Comparison of ENCODE assay signal across 8 mouse cellular contexts in genomic region chrX:105765005-105765706, GRCm38 (mm10). TPM values are rescaled to one million over a fixed set of nuclear protein-coding genes. Genes with fewer than 3 reads are reported as not detected.
DNase-seq lines count a peak whose midpoint lies in the region; ATAC-seq and TF ChIP-seq lines count a peak whose summit lies in the region.

No protein-coding gene starts in this region.

- H3K4me3 ChIP-seq in kidney, embryonic 15.5 days (replicated peaks) = peak overlapping the region; percentile 45
- H3K4me3 ChIP-seq in embryonic facial prominence, embryonic 12.5 days = peak overlapping the region; percentile 38
- peak overlapping the region; percentile 33 for H3K4me3 ChIP-seq in hindbrain, embryonic 11.5 days (ENCODE audit: low read depth, low read length)
- peak overlapping the region; percentile 40; the same call in 1 of the 2 replicates for H3K4me3 ChIP-seq in liver, postnatal 0 days (ENCODE audit: low read depth, low read length)
- H3K4me3 ChIP-seq in stomach, postnatal 0 days (ENCODE audit: low read depth, low read length) = peak overlapping the region; percentile 45

- H3K9me3 ChIP-seq in kidney, embryonic 15.5 days (replicated peaks) = no peaks in the 10 kb centered on the region
- no peaks in the 10 kb centered on the region for H3K9me3 ChIP-seq in embryonic facial prominence, embryonic 12.5 days
- H3K9me3 ChIP-seq in hindbrain, embryonic 11.5 days (ENCODE audit: control insufficient read depth, low read length) = no peaks in the 10 kb centered on the region
- no peaks in the 10 kb centered on the region for H3K9me3 ChIP-seq in liver, postnatal 0 days (ENCODE audit: low read length)
- H3K9me3 ChIP-seq in stomach, postnatal 0 days (ENCODE audit: control insufficient read depth, low read length) = no peaks in the 10 kb centered on the region

- no peak for TF ChIP-seq EP300 in liver, postnatal 0 days (IDR thresholded peaks at IDR 0.05; ENCODE audit: low read depth)
- no peak for TF ChIP-seq EP300 in stomach, postnatal 0 days (optimal IDR thresholded peaks at IDR 0.05)

- DNase-seq in kidney, adult 11 months = no peak
- peak; percentile 27 for DNase-seq in hindbrain, embryonic 11.5 days (ENCODE audit: low spot score)
- DNase-seq in liver, postnatal 0 days = no peak
- peak; percentile 16 for DNase-seq in stomach, postnatal 0 days (ENCODE audit: low spot score)
- DNase-seq in layer of hippocampus, adult 8-10 months (ENCODE audit: low spot score in 2 of 2) = no peak
- DNase-seq in right cerebral cortex, postnatal 25 days = no peak

- H3K27ac ChIP-seq in kidney, embryonic 15.5 days = no peak overlapping the region
- H3K27ac ChIP-seq in embryonic facial prominence, embryonic 12.5 days = no peak overlapping the region
- no peak overlapping the region for H3K27ac ChIP-seq in hindbrain, embryonic 11.5 days (ENCODE audit: low read depth, low read length)
- no peak overlapping the region for H3K27ac ChIP-seq in liver, postnatal 0 days (ENCODE audit: low read depth)
- no peak overlapping the region for H3K27ac ChIP-seq in stomach, postnatal 0 days (replicated peaks)

- WGBS in kidney, embryonic 15.5 days = 22% methylated on average over 28 of the region's 36 CpGs
- 23% methylated on average over 35 of the region's 36 CpGs for WGBS in embryonic facial prominence, embryonic 12.5 days
- WGBS in hindbrain, embryonic 11.5 days = 16% methylated on average over 32 of the region's 36 CpGs
- 17% methylated on average over 22 of the region's 36 CpGs for WGBS in liver, postnatal 0 days (ENCODE audit: insufficient replicate concordance)
- 30% methylated on average over 27 of the region's 36 CpGs for WGBS in stomach, postnatal 0 days

- no peak overlapping the region for H3K9ac ChIP-seq in kidney, embryonic 15.5 days
- 0 out of 2 replicates have a peak overlapping the region, but pooled peaks have one; percentile 19 for H3K9ac ChIP-seq in embryonic facial prominence, embryonic 12.5 days
- H3K9ac ChIP-seq in hindbrain, embryonic 11.5 days (ENCODE audit: low read depth, low read length) = no peak overlapping the region
- no peak overlapping the region for H3K9ac ChIP-seq in liver, postnatal 0 days (replicated peaks)
- peak overlapping the region; percentile 47 for H3K9ac ChIP-seq in stomach, postnatal 0 days (ENCODE audit: low read length)

- peaks cover 18% of the 10 kb centered on the region; the same call in 1 of the 2 replicates for H3K4me1 ChIP-seq in kidney, embryonic 15.5 days
- no peaks in the 10 kb centered on the region for H3K4me1 ChIP-seq in embryonic facial prominence, embryonic 12.5 days
- H3K4me1 ChIP-seq in hindbrain, embryonic 11.5 days (replicated peaks; ENCODE audit: control insufficient read depth, insufficient read depth, low read length) = no peaks in the 10 kb centered on the region
- no peaks in the 10 kb centered on the region; the same call in 1 of the 2 replicates for H3K4me1 ChIP-seq in liver, postnatal 0 days (ENCODE audit: insufficient read depth)
- H3K4me1 ChIP-seq in stomach, postnatal 0 days (replicated peaks; ENCODE audit: control insufficient read depth, insufficient read depth) = no peaks in the 10 kb centered on the region

- no peak for TF ChIP-seq CTCF in liver, postnatal 0 days (IDR thresholded peaks at IDR 0.05; ENCODE audit: low read depth)
- TF ChIP-seq CTCF in stomach, postnatal 0 days (IDR thresholded peaks at IDR 0.05; ENCODE audit: low read depth) = no peak

- peak; percentile 40 for ATAC-seq in kidney, embryonic 15.5 days (replicated peaks; ENCODE audit: low FRiP score)
- ATAC-seq in embryonic facial prominence, embryonic 12.5 days (ENCODE audit: insufficient number of reproducible peaks, insufficient read depth, low FRiP score, low TSS enrichment) = no peak
- ATAC-seq in hindbrain, embryonic 11.5 days (ENCODE audit: low FRiP score) = peak; percentile 27; the same call in 1 of the 2 replicates
- ATAC-seq in liver, postnatal 0 days = no peak
- no peak for ATAC-seq in stomach, postnatal 0 days (ENCODE audit: low FRiP score, low TSS enrichment)

- H3K27me3 ChIP-seq in kidney, embryonic 15.5 days = peaks cover 72% of the 10 kb centered on the region
- H3K27me3 ChIP-seq in embryonic facial prominence, embryonic 12.5 days = peaks cover 46% of the 10 kb centered on the region
- H3K27me3 ChIP-seq in hindbrain, embryonic 11.5 days (ENCODE audit: control insufficient read depth, insufficient read depth, low read length) = peaks cover 40% of the 10 kb centered on the region
- H3K27me3 ChIP-seq in liver, postnatal 0 days (ENCODE audit: insufficient read depth, low read length) = peaks cover 36% of the 10 kb centered on the region
- H3K27me3 ChIP-seq in stomach, postnatal 0 days (ENCODE audit: control insufficient read depth, insufficient read depth, low read length) = no peaks in the 10 kb centered on the region

- H3K4me2 ChIP-seq in kidney, embryonic 15.5 days = peak overlapping the region; percentile 67
- H3K4me2 ChIP-seq in embryonic facial prominence, embryonic 12.5 days (replicated peaks) = peak overlapping the region; percentile 56
- peak overlapping the region; percentile 49 for H3K4me2 ChIP-seq in hindbrain, embryonic 11.5 days (replicated peaks; ENCODE audit: low read depth, low read length)
- H3K4me2 ChIP-seq in liver, postnatal 0 days (ENCODE audit: low read depth, low read length) = peak overlapping the region; percentile 54
- peak overlapping the region; percentile 59 for H3K4me2 ChIP-seq in stomach, postnatal 0 days (replicated peaks; ENCODE audit: low read depth)

- H3K36me3 ChIP-seq in kidney, embryonic 15.5 days = no peaks in the 10 kb centered on the region
- H3K36me3 ChIP-seq in embryonic facial prominence, embryonic 12.5 days = no peaks in the 10 kb centered on the region
- H3K36me3 ChIP-seq in hindbrain, embryonic 11.5 days (ENCODE audit: control insufficient read depth, insufficient read depth, low read length) = no peaks in the 10 kb centered on the region
- no peaks in the 10 kb centered on the region for H3K36me3 ChIP-seq in liver, postnatal 0 days (replicated peaks; ENCODE audit: insufficient read depth, low read length)
- H3K36me3 ChIP-seq in stomach, postnatal 0 days (ENCODE audit: control insufficient read depth, insufficient read depth, low read length) = no peaks in the 10 kb centered on the region

RNA-seq across cellular contexts. Expression of gene Fgf16, which starts 1.1 kb away (rescaled TPM):
- polyA plus RNA-seq in kidney, embryonic 15.5 days (2015; fragmentation: Nextera tagmentation; extraction: Ambion mirVana) = 0.23 and 0.36 TPM in 2 replicates
- 0.92 and 1.1 TPM in 2 replicates for polyA plus RNA-seq in embryonic facial prominence, embryonic 12.5 days (2016; fragmentation: Nextera tagmentation; extraction: Ambion mirVana)
- polyA plus RNA-seq in hindbrain, embryonic 11.5 days (2014; fragmentation: Nextera tagmentation; extraction: Ambion mirVana) = 0.11 TPM in 1 of 2 replicates, not detected in the other
- polyA plus RNA-seq in liver, postnatal 0 days (2015; fragmentation: Nextera tagmentation; extraction: Ambion mirVana) = not detected in 2 replicates
- 0.77 and 1.5 TPM in 2 replicates for polyA plus RNA-seq in stomach, postnatal 0 days (2015; fragmentation: Nextera tagmentation; extraction: Ambion mirVana)
- 1 to 10 TPM in 3 of 4 experiments, under 1 TPM in 1; 0.98 to 2.0 (median 1.6) TPM for total RNA-seq in layer of hippocampus, adult 8-10 months (2022)

Comparison
In these comparisons a context has a peak if more than half of its experiments do, and no peak if none do; other contexts are left out.
1. ATAC-seq: peak in kidney, embryonic 15.5 days (single experiment) and hindbrain, embryonic 11.5 days (single experiment); none in embryonic facial prominence, embryonic 12.5 days (single experiment), liver, postnatal 0 days (single experiment) and stomach, postnatal 0 days (single experiment).
2. H3K9ac ChIP-seq: peak in embryonic facial prominence, embryonic 12.5 days (single experiment) and stomach, postnatal 0 days (single experiment); none in kidney, embryonic 15.5 days (single experiment), hindbrain, embryonic 11.5 days (single experiment) and liver, postnatal 0 days (single experiment).
3. DNase-seq: peak in hindbrain, embryonic 11.5 days (single experiment) and stomach, postnatal 0 days (single experiment); none in kidney, adult 11 months (single experiment), liver, postnatal 0 days (single experiment), layer of hippocampus, adult 8-10 months (0 of 2) and right cerebral cortex, postnatal 25 days (single experiment).
4. Peak in every context shown above with its lines, with median percentiles within 50 percentile points of each other: H3K4me2 ChIP-seq and H3K4me3 ChIP-seq.